ENCODE assay signal across 11 mouse cellular contexts in the genomic region with DNA sequence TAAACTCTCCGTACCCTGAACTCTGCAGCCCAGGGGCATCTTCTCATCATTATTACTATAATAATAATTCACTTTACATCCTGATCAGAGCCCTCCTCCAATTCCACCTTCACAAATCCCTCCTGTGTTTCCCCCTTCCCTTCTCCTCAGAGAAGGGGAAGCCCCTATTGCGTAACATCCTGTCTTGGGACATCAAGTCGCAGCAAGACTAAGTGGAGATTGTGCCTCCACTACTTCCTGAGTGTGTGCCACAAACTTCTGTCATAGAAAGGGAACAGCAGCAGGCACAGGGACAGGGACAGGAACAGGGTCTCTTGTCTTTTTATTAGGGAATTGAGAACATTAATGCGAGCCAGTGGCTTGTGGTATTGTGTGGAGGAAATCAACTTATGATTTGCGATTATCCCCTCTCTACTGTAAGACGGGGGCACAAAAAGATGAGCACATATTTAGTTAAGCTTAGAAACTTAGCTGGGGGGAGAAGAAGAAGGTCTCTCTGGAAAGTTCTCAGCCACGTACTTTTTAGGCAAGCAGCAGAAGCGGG. TPM values are rescaled to one million over a fixed set of nuclear protein-coding genes. Genes with fewer than 3 reads are reported as not detected.
A peak's percentile ranks its signal among the peaks of the same experiment; 100 is the strongest.
DNase-seq lines count a peak whose midpoint lies in the region; ATAC-seq and TF ChIP-seq lines count a peak whose summit lies in the region.
"Had no signal": no experiment of that assay in that cellular context is flagged by ENCODE, and none has a peak within 500 bp of the region (broad histone marks: within the 10 kb centered on the region; RNA-seq: fewer than 3 reads in every experiment).

No protein-coding gene starts in this region.

- no peaks in the 10 kb centered on the region for H3K9me3 ChIP-seq in heart, embryonic 12.5 days (replicated peaks)
- no peaks in the 10 kb centered on the region for H3K9me3 ChIP-seq in hindbrain, embryonic 11.5 days (ENCODE audit: control insufficient read depth, low read length)
- H3K9me3 ChIP-seq in midbrain, embryonic 11.5 days (ENCODE audit: control insufficient read depth, low read length), result no peaks in the 10 kb centered on the region
- H3K9me3 ChIP-seq: midbrain, embryonic 15.5 days had no signal

- peaks cover 6% of the 10 kb centered on the region for H3K4me1 ChIP-seq in heart, adult 2 months (ENCODE audit: control insufficient read depth, insufficient read depth, low read length)
- no peaks in the 10 kb centered on the region for H3K4me1 ChIP-seq in heart, embryonic 12.5 days (replicated peaks)
- peaks cover 7% of the 10 kb centered on the region for H3K4me1 ChIP-seq in brown adipose tissue, adult 24 weeks (ENCODE audit: control insufficient read depth, insufficient read depth, insufficient read length, low read length)
- no peaks in the 10 kb centered on the region for H3K4me1 ChIP-seq in hindbrain, embryonic 11.5 days (replicated peaks; ENCODE audit: control insufficient read depth, insufficient read depth, low read length)
- no peaks in the 10 kb centered on the region for H3K4me1 ChIP-seq in midbrain, embryonic 11.5 days (ENCODE audit: control insufficient read depth, insufficient read depth, low read length)
- H3K4me1 ChIP-seq: midbrain, embryonic 15.5 days had no signal

- H3K4me2 ChIP-seq in heart, embryonic 12.5 days, result no peak overlapping the region
- H3K4me2 ChIP-seq in hindbrain, embryonic 11.5 days (replicated peaks; ENCODE audit: low read depth, low read length), result no peak overlapping the region
- no peak overlapping the region for H3K4me2 ChIP-seq in midbrain, embryonic 11.5 days
- H3K4me2 ChIP-seq: midbrain, embryonic 15.5 days had no signal

- intact Hi-C loops in heart, adult 2 months (cut with DNase I), result no loop called here

- ATAC-seq in heart, embryonic 12.5 days (ENCODE audit: insufficient number of reproducible peaks, low FRiP score), result no peak
- no peak for ATAC-seq in hindbrain, embryonic 11.5 days (ENCODE audit: low FRiP score)
- no peak for ATAC-seq in midbrain, embryonic 11.5 days (ENCODE audit: low FRiP score)
- ATAC-seq: midbrain, embryonic 15.5 days had no signal

- no peak for TF ChIP-seq EP300 in heart, adult 2 months (IDR thresholded peaks at IDR 0.05; ENCODE audit: insufficient read depth, low read depth, low read length)

- no peak for TF ChIP-seq POLR2A in heart, adult 2 months (IDR thresholded peaks at IDR 0.05; ENCODE audit: insufficient read depth, low read depth, low read length)

- H3K36me3 ChIP-seq in heart, adult 2 months (ENCODE audit: control insufficient read depth, insufficient read depth, low read length), result peaks cover 2% of the 10 kb centered on the region; the same call in 1 of the 2 replicates
- H3K36me3 ChIP-seq in heart, embryonic 12.5 days, result no peaks in the 10 kb centered on the region
- no peaks in the 10 kb centered on the region for H3K36me3 ChIP-seq in hindbrain, embryonic 11.5 days (ENCODE audit: control insufficient read depth, insufficient read depth, low read length)
- no peaks in the 10 kb centered on the region for H3K36me3 ChIP-seq in midbrain, embryonic 11.5 days (ENCODE audit: control insufficient read depth, insufficient read depth, low read length)
- H3K36me3 ChIP-seq: midbrain, embryonic 15.5 days had no signal

- H3K4me3 ChIP-seq in heart, adult 2 months, result peak overlapping the region; percentile 17; the same call in 1 of the 2 replicates
- H3K4me3 ChIP-seq in heart, embryonic 12.5 days, result no peak overlapping the region
- 0 out of 2 replicates have a peak overlapping the region, but pooled peaks have one; percentile 12 for H3K4me3 ChIP-seq in brown adipose tissue, adult 24 weeks (ENCODE audit: insufficient read depth, low read depth, low read length)
- no peak overlapping the region for H3K4me3 ChIP-seq in hindbrain, embryonic 11.5 days (ENCODE audit: low read depth, low read length)
- H3K4me3 ChIP-seq in midbrain, embryonic 11.5 days (ENCODE audit: low read depth, low read length), result no peak overlapping the region
- H3K4me3 ChIP-seq: midbrain, embryonic 15.5 days had no signal

- H3K27ac ChIP-seq in heart, adult 2 months, result peak overlapping the region; percentile 52
- H3K27ac ChIP-seq in heart, embryonic 12.5 days (ENCODE audit: poor library complexity, severe bottlenecking), result no peak overlapping the region
- H3K27ac ChIP-seq in brown adipose tissue, adult 24 weeks (replicated peaks; ENCODE audit: low read depth, low read length), result no peak overlapping the region; the same call in 1 of the 2 replicates
- H3K27ac ChIP-seq in hindbrain, embryonic 11.5 days (ENCODE audit: low read depth, low read length), result no peak overlapping the region
- no peak overlapping the region for H3K27ac ChIP-seq in midbrain, embryonic 11.5 days (ENCODE audit: low read depth, low read length)
- H3K27ac ChIP-seq: midbrain, embryonic 15.5 days had no signal

- 68% methylated on average over 8 of the region's 8 CpGs for WGBS in heart, adult 2 months
- 73% methylated on average over 8 of the region's 8 CpGs for WGBS in heart, embryonic 12.5 days
- WGBS in hindbrain, embryonic 11.5 days, result 84% methylated on average over 8 of the region's 8 CpGs
- 89% methylated on average over 8 of the region's 8 CpGs for WGBS in midbrain, embryonic 11.5 days

- H3K27me3 ChIP-seq in heart, adult 2 months (ENCODE audit: control insufficient read depth, insufficient read depth, low read length), result no peaks in the 10 kb centered on the region
- no peaks in the 10 kb centered on the region for H3K27me3 ChIP-seq in heart, embryonic 12.5 days (replicated peaks)
- H3K27me3 ChIP-seq in hindbrain, embryonic 11.5 days (ENCODE audit: control insufficient read depth, insufficient read depth, low read length), result no peaks in the 10 kb centered on the region
- no peaks in the 10 kb centered on the region for H3K27me3 ChIP-seq in midbrain, embryonic 11.5 days (ENCODE audit: control insufficient read depth, insufficient read depth, low read length)
- H3K27me3 ChIP-seq: midbrain, embryonic 15.5 days had no signal

- H3K9ac ChIP-seq in heart, adult 2 months (ENCODE audit: low read depth, low read length), result no peak overlapping the region
- H3K9ac ChIP-seq in heart, embryonic 12.5 days, result no peak overlapping the region
- H3K9ac ChIP-seq in hindbrain, embryonic 11.5 days (ENCODE audit: low read depth, low read length), result no peak overlapping the region
- no peak overlapping the region for H3K9ac ChIP-seq in midbrain, embryonic 11.5 days (ENCODE audit: low read length)
- H3K9ac ChIP-seq: midbrain, embryonic 15.5 days had no signal

- DNase-seq in heart, adult 2 months, result peak in 1 of 2 experiments; percentile 43
- DNase-seq in 416B (ENCODE audit: low read depth), result peak; percentile 75
- peak; percentile 62 for DNase-seq in lung, postnatal 25 days (ENCODE audit: low spot score)
- no peak for DNase-seq in hindbrain, embryonic 11.5 days (ENCODE audit: low spot score)
- no peak for DNase-seq in adrenal gland, postnatal 25 days
- DNase-seq in midbrain, embryonic 11.5 days (ENCODE audit: low spot score, missing footprints), result no peak
- DNase-seq: embryo, embryonic 11 days; thymus, adult 18-20 months had no signal

- H3K79me2 ChIP-seq in heart, adult 2 months (replicated peaks; ENCODE audit: control insufficient read depth, insufficient read depth, low read length), result no peaks in the 10 kb centered on the region

- TF ChIP-seq CTCF in heart, adult 2 months (IDR thresholded peaks at IDR 0.05), result no peak

RNA-seq across cellular contexts. Expression of gene Gadd45a, which starts 32.0 kb away (rescaled TPM):
- total RNA-seq in heart, adult 2 months (2021), result 10 to 100 TPM; 14.6 to 16.1 TPM
- polyA plus RNA-seq in heart, adult 2 months (2012; rRNA removed), result 21.5 and 30.3 TPM in 2 replicates
- polyA plus RNA-seq in heart, embryonic 12.5 days (2016; fragmentation: Nextera tagmentation; extraction: Ambion mirVana), result 11.9 and 12.7 TPM in 2 replicates
- polyA plus RNA-seq in brown adipose tissue, adult 24 weeks (2012; ENCODE audit: insufficient read depth, insufficient read length, missing spikeins), result 6.2 and 6.3 TPM in 2 replicates
- polyA plus RNA-seq in hindbrain, embryonic 11.5 days (2014; fragmentation: Nextera tagmentation; extraction: Ambion mirVana), result 17.7 and 19.8 TPM in 2 replicates
- total RNA-seq in adrenal gland, postnatal 25 days (2021), result 42.2 and 61.9 TPM in 2 replicates
- 13.2 and 16.5 TPM in 2 replicates for polyA plus RNA-seq in midbrain, embryonic 11.5 days (2014; fragmentation: Nextera tagmentation; extraction: Ambion mirVana)

Comparison
In these comparisons a context has a peak if more than half of its experiments do, and no peak if none do; other contexts are left out.
1. H3K4me3 ChIP-seq: peak in heart, adult 2 months (single experiment) and brown adipose tissue, adult 24 weeks (single experiment); none in heart, embryonic 12.5 days (single experiment), hindbrain, embryonic 11.5 days (single experiment) and midbrain, embryonic 11.5 days (single experiment).
2. DNase-seq: peak in 416B (single experiment) and lung, postnatal 25 days (single experiment); none in hindbrain, embryonic 11.5 days (single experiment), adrenal gland, postnatal 25 days (single experiment) and midbrain, embryonic 11.5 days (single experiment).